Mouse (Mus musculus) heart, postnatal 14 days (tissue): ENCODE measurements at regions not wholly inside any gene's neighbourhood (a gene's known extent, or its start where the extent isn't known, plus 50 kb on each side); places are given as distances from the start of the nearest gene placed in this dataset.
A peak's percentile ranks its signal among the peaks of the same experiment; 100 is the strongest.

ENCODE experiments used
- DNase-seq, 2 experiments: peaks; one replicate each; pipeline ENCODE4 v3.0.0; 2021 to 2022
- intact Hi-C: fragments of 180-260 bp; cut with DNase I; formaldehyde crosslinking; loops from one replicate; pipeline ENCODE4 v1.15.1; 2025

DNA sequence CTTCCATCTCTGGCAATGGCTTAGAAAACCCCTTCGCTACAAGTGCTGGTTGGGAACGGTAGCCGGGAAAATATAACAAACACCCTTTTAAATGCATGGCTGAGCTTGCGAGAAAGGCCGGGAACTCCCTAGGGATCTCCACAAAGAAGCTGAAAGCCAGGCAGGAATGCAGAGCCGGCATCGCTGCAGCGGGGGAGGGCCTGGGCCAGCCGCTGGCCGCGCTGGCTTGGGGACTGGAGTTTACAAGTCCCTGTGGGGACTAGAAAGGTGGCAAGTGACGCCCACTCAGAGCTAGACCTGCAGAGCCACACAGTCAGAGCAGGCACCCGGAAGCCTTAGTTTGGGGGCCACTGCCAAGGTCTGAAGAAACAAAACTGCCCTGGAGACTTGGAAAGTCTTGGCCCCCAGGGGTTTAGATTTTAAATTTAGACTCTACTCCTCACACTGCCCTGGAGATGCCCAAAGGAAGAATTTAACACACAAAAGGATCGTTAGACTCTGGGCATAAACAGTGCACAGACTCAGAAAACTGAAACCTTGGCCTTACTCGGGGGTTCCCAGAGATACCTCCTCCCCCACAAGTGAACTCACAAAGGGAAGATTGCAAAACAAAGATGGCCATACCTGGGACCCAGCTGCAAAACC lies 59.4 kb downstream of the 1700001O22Rik start:
- peak; percentile 66 to 78 for DNase-seq
- intact Hi-C loops: no loop called here

DNA sequence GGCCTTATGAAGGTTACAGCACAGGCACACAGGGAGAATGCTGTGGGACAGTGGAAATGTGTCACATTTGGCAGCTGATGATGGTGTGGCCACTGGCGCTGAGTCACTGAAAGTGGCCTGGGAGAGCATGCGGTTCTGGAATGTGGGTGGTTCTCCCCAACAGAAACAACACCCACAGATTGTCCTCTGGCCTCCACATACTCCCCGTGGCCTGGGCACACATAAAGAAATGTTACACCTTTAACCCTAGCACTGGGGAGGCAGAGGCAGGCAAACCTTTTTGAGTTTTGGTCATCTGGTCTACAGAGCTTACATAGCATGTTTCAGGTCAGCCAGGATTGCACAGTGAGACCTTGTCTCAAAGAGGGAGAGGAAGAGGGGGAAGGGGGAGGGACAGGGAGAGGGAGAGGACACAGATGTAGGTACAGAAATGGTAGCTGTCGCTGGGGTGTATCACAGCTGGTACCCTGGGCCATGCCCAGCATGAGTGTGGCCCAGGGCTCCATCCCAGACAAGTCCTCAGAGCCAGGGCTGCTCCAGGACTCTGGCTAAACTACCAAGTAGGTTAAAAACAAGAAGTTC lies 60.1 kb downstream of the 1700001O22Rik start:
- intact Hi-C loops: no loop called here
- DNase-seq: peak; percentile 42 to 57

DNA sequence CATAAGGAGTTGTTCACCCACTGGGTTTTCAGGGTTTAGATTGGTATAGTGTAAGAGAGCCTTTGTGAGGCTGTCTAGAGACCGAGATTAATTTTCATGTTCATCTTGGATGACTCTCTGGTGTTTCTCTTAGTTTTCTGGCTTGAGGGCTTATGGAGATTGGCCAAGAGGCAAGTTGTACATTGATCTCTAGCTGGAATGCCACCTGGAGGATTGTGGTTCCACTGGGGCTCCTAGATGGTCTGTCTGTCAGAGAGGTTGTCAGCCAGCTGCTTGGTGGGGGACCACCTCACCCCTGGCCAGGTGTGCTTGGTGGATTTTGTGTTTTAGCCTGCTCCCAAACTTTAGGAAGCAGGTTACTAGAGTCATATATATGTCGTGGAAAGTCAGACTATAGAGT lies 62.0 kb downstream of the 1700001O22Rik start:
- intact Hi-C loops: no loop called here
- DNase-seq: no peak

GRCm38 (mm10) chr2:30737759-30738158 lies 65.7 kb downstream of the 1700001O22Rik start:
- intact Hi-C loops: loop anchor here (2.0 kb wide), 1 partner anchor 13 kb away; no protein-coding TSS in a partner anchor
- no peak for DNase-seq

GRCm38 (mm10) chr2:30736705-30737104 lies 66.8 kb downstream of the 1700001O22Rik start:
- intact Hi-C loops: no loop called here
- no peak for DNase-seq

DNA sequence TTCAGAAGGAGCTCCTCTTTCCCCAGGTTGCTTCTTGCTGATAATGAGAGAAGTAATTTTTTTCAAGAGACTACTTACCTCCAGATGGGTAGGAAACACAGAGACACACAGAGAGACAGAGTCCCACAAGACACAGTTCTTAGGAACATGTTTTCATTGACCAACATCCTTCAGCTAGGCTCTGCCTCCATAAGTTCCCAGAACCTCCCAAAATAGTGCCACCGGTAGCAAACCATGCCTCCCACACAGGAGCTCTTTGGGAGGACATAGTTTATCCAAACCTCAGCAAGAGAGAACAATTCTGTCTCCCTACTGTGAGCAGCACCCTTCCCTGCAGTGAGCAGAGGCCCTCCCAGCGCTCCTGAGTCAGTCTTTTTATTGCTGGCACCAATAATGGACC lies 67.2 kb downstream of the 1700001O22Rik start:
- no peak for DNase-seq

DNA sequence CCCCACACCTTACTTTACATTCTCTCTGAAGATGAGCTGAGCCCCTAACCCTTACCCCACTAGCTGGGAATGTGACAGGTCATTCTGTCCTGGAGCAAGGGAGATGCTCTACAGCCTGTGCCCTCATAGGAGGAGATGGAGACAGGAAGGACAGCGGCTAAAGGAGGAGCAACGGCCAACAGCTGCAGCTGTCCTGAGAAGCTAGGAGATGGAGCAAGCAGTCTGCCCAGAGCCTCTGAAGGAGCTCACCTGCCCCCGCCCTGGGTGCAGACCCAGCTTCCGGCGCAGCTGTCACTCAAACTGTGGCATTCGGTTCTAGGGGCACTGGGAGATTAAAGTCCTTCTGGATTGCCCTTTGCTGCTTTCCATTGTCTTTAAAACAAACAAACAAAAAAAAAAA lies 69.6 kb downstream of the 1700001O22Rik start:
- intact Hi-C loops: no loop called here
- DNase-seq: no peak

More for the DNA sequence above, 67.2 kb downstream of the 1700001O22Rik start:
- intact Hi-C loops: no loop called here

DNA sequence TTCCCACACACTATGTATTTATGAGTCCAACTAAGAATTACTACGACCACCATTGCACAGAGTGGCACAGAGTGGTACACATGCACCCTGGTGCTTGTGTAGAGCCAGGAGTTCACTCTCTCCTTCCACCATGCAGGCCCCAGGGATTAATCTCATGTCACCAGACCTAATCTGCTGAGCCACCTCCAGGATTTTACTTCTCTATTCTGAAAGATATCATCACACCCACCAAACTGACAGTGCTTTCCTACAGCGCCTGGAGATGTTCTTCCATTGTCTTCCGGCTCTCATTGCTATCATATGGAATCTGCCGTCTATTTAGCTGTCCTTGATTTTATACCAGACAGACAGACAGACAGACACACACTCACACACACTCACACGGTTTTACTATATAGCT lies 71.6 kb downstream of the 1700001O22Rik start:
- DNase-seq: no peak
- intact Hi-C loops: no loop called here

DNA sequence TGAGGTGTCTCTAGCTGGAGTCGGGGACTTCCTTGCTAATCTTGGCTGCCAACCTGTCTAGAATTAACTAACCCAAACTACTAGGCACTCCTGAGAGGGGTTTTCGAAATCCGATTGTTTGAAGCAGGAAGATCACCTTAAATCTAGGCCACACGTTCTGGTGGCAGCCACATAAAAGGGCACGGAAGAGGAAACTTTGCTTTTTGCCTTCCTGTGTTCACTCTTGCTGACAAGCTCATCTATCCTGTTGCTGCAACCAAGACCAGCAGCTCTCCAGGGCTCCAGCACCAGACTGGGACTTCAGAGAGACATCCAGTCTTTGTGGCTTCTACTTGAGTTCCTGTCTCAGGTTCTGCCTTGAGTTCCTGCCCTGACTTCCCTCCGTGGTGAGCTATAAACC lies 75.5 kb downstream of the 1700001O22Rik start:
- DNase-seq: no peak
- intact Hi-C loops: no loop called here

DNA sequence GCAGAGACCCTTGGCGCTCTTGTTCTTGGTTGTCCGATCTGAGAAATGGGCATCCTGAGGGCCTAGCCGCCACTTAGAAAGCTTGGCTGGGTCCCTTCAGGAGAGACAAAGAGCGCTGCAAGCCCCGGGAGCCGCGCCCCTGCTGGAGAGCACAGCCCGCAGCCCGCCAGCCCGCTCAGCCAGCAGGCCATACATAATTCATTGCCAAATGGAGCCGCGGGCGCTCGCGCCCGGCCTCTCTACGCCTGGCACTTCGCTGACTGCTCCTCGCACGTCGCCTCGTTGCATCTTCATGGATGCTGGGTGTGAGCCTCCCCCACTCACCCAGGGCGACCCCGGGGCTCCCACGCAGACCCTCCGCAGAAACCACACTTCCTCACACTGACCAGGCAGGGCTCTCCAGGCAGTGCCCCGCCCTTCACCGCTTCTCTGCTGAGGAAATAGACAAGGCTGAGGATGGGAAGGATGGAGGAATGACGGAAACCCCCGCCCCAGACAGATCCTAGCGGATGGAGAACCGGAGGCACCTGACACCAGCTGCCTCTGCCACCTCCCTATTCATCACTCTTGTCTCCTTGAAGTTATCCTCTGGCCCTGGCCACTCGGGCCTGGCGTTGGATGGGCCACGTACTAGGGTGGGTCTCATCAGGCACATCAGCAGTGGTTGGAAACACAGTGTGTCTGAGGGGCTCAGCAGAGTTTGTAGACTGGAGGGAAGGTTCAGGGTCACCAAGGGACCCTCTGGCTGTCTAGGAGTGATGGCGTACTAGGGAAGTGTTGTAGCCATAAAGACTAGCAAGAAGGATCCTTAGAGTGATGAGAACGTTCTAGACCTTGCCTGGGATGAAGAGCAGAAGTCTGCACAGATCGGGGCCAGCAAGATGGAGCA lies 77.6 kb downstream of the 1700001O22Rik start:
- intact Hi-C loops: loop anchor here (2.0 kb wide), 1 partner anchor 13 kb away; no protein-coding TSS in a partner anchor
- peak; percentile 42 to 55 for DNase-seq

- intact Hi-C loops: loop anchor here (2.0 kb wide), 1 partner anchor 14 kb away; no protein-coding TSS in a partner anchor
- DNase-seq: no peak
These were observed 78.3 kb downstream of the 1700001O22Rik start for GRCm38 (mm10) chr2:30725186-30725585.

DNA sequence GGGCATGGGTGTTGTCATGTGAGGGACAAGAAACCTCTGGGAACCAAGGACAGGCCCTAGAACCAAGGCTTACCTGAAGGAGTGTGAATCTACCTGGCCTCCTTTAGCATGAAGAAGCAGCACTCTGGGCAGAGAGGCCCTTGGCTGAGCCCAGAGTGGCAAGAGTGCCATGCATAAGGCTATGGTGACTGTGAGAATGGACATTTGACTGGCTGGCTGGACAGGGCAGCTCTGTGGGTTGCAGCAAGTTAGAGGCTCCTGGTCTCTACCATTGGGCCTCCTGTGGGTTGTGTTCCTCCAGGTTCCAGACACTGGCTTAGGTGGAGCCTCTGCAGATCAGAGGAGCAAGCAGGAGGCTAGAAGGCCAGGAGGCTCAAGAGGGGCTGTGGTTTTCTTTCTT lies 78.9 kb downstream of the 1700001O22Rik start:
- intact Hi-C loops: loop anchor here (2.0 to 5.0 kb wide), 3 partner anchors 14 to 68 kb away; no protein-coding TSS in a partner anchor
- no peak for DNase-seq

DNA sequence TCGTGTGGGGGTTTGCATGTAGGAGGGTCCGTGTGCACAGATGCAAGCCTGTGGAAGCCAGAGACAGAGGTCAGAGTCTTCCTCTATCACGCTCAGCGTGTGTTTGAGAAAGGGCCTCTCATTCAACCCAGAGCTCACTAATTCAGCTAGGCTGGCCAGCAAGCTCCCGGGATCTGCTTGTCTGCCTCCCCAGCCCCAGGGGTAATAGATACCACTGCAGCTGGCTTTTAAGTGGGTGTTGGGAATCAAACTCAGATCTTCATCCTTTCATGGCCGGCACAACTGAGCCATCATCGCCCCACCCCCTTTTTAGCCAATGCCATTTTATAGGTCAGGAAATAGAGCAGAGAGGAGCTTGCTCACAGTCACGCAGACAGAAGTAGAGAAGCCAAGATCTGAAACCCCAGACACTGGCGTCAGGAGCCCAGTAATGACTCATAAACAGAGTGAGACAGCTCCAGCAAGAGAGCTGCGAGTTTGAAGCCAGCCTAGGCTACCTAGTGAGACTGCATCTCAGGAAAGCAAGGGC lies 80.3 kb downstream of the 1700001O22Rik start:
- intact Hi-C loops: loop anchor here (5.0 kb wide), 2 partner anchors 49 to 69 kb away; no protein-coding TSS in a partner anchor
- DNase-seq: no peak

GRCm38 (mm10) chr2:30722263-30723050 lies 81.0 kb downstream of the 1700001O22Rik start:
- DNase-seq: no peak
- intact Hi-C loops: loop anchor here (5.0 kb wide), 2 partner anchors 50 to 70 kb away; no protein-coding TSS in a partner anchor

DNA sequence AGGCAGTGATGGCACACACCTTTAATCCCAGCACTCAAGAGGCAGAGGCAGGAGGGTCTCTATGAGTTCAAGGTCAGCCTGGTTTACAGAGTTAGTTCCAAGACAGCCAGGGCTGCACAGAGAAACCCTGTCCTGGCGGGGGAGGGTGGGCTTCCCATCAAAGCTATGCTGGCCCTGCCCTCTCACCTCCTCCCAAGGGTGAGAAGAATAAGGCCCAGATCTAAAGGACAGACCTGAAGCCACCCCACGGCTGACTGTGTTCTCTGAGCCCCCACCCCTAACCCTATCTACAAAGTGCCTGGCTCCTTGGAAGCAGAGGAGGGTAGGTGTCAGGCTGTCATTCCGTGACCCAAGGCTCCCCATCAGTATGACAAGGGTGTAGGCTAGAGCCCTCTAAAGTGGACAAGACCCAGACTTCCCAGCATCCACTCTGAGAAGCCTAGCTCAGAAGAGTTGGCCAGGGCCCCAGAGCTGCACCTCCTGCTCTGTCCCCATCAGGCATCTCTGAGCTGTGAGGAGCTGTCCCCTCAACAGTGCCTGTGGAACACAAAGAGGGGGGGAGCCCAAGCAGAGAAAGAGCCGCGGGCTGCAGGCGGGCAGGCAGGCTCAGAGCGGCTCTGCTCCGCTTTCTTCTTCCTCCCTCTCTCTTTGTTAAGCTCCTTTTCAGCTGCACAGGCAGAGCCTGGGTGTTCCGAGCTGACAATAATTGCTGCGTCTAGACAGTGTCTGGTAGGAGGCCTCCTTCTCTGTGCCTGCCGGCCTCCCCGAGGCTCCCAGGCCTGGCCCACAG lies 81.8 kb downstream of the 1700001O22Rik start:
- intact Hi-C loops: loop anchor here (5.0 kb wide), 2 partner anchors 51 to 71 kb away; no protein-coding TSS in a partner anchor
- DNase-seq: peak; percentile 46 to 65

- no peak for DNase-seq
- intact Hi-C loops: loop anchor here (5.0 kb wide), 2 partner anchors 51 to 71 kb away; no protein-coding TSS in a partner anchor
These were observed 82.4 kb downstream of the 1700001O22Rik start for GRCm38 (mm10) chr2:30721048-30721461.

DNA sequence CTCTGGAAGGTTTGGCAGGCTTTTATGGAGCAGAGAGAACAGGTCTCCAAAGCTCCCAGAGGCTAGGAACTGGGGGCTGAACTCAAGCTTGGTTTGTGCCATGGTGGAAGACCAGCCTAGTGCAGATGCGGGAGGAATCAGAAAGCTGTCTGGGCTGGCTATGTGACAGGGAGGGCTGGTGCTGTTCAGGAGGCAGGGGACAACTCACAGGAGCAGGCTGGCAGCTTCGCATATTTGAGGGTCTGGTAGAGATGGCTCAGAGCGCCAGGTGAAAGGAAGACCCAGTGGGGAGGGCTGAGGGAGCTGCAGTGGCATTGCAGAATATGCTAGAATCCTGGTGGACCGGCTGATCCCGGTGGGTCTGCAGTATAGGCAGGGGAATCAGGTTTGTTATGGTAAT lies 83.2 kb downstream of the 1700001O22Rik start:
- no peak for DNase-seq
- intact Hi-C loops: loop anchor here (5.0 kb wide), 2 partner anchors 52 to 72 kb away; no protein-coding TSS in a partner anchor

DNA sequence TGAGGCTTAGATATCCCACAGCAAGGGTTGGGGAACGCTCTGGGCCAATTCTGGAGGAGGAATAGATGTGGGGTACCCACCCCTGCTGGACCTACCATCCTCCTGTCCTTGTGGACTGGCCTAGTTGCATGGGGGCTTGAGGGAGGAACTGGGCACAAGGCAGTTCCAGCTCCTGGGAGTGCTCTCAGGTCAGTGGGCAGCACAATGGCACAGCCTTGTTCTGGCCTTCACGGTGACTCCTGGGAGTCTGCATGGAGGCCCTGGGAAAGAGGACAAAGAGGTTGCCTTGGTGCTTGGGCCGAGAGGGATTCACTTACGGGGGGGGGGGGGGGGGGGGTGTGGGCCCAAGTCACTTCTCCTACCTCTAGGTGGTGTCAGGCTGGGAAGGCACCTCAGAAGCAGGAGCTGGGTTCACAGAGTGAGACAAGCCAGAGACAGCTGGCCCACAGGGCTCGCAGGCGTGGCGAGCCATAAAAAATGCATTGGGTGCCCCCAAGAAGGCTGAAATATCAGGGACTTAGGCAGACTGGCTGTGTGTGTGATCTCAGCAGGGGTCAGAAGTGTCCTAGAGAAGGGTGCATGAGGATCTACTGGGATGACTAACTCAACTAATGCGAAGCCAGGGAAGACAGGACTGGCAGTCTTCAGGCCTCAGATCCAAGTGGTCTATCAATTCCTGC lies 83.7 kb downstream of the 1700001O22Rik start:
- intact Hi-C loops: loop anchor here (2.0 to 5.0 kb wide), 4 partner anchors 38 to 279 kb away; no protein-coding TSS in a partner anchor
- no peak for DNase-seq
